Mouse (Mus musculus) C2C12 (cell line): Measurements from ENCODE around the gene Zfp764. TPM values are rescaled to one million over a fixed set of nuclear protein-coding genes. Genes with fewer than 3 reads are reported as not detected.
"Not testable (repeated sequence)": the region's sequence is repeated elsewhere in the genome, so short reads cannot be mapped to it uniquely, and the experiment has no call there.

Experiments used
- H3K27me3 ChIP-seq: one replicate; pipeline ENCODE4 v1.6.1; 2011; ENCODE audit not compliant: control insufficient read depth, insufficient read depth, insufficient read length
- H3K36me3 ChIP-seq: one replicate; pipeline ENCODE4 v1.6.1; 2011; ENCODE audit not compliant: control insufficient read depth, insufficient read depth
- H3K4me3 ChIP-seq: one replicate; pipeline ENCODE4 v1.5.1; 2011; ENCODE audit warnings: mild to moderate bottlenecking, control low read depth; ENCODE audit not compliant: poor library complexity, insufficient read depth, severe bottlenecking
- H3K79me2 ChIP-seq: one replicate; pipeline ENCODE4 v1.6.1; 2011; ENCODE audit not compliant: control insufficient read depth, insufficient read depth
- H3K79me3 ChIP-seq: one replicate; pipeline ENCODE4 v1.6.1; 2011; ENCODE audit warnings: low read depth, control low read depth
- H3ac ChIP-seq: one replicate; pipeline ENCODE3; 2011; ENCODE audit warnings: low read depth; ENCODE audit not compliant: control insufficient read depth, insufficient read length
- CEBPB ChIP-seq: IDR thresholded peaks from one replicate; pipeline ENCODE4 v1.6.1; 2011; ENCODE audit warnings: low read depth, mild to moderate bottlenecking, control low read depth, moderate library complexity
- CTCF ChIP-seq: IDR thresholded peaks from one replicate; pipeline ENCODE4 v1.5.1; 2011; ENCODE audit not compliant: control insufficient read depth, insufficient read depth, insufficient read length
- FOSL1 ChIP-seq: IDR thresholded peaks from one replicate; pipeline ENCODE4 v1.8.0; 2011; ENCODE audit warnings: mild to moderate bottlenecking, low read length; ENCODE audit not compliant: poor library complexity, insufficient read depth, severe bottlenecking
- MAX ChIP-seq: IDR thresholded peaks from one replicate; pipeline ENCODE4 v1.6.1; 2011; ENCODE audit warnings: mild to moderate bottlenecking, control low read depth
- MYOD1 ChIP-seq: IDR thresholded peaks from one replicate; pipeline ENCODE4 v1.6.1; 2011; ENCODE audit warnings: low read depth; ENCODE audit not compliant: control insufficient read depth, insufficient read length
- MYOG ChIP-seq: IDR thresholded peaks from one replicate; pipeline ENCODE4 v1.6.1; 2011; ENCODE audit not compliant: control insufficient read depth, insufficient read length; ENCODE audit errors: extremely low read depth
- USF1 ChIP-seq: IDR thresholded peaks from one replicate; pipeline ENCODE4 v1.6.1; 2011; ENCODE audit warnings: low read depth, mild to moderate bottlenecking, control low read depth, moderate library complexity
- polyA plus RNA-seq: library from polyadenylated mRNA; unstranded; fragments of >200 nt; fragmentation: generic; extraction: Trizol; gene quantifications from one replicate; pipeline ENCODE4 v1.2.1, GENCODE M21; 2012; ENCODE audit warnings: missing spikeins

Gene Zfp764
- polyA plus RNA-seq, 1 experiment = 1.9 TPM

DNA sequence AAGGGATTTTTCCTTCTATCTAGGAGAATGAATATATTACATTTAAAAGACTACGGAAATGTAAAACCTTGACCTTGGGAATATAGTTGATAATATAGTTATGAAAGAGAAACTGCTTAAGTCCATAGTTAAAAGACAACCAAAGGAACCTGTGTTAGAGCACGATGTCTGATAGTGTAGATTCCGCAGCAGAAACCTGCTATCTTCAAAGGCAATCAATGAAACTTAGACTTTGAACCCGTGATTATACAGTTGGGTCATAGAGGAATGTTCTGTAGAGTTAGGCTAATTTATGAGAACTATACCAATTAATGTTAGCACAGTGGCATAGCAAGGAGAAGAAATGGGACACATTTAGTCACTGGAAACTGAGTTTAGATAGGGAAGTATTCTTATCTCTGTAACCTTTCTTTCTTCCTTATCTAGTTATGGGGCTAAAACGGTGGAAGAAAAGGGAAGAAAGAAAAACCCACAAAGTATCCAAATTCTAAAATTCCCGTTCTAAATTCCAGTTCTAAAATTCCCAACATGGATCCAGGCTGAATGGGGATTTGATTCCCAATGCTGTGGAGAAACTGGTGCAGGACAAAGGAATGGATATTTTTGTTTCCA, 28.2 kb downstream of the Zfp764 start:
- TF ChIP-seq MYOG = no peak
- no peak for TF ChIP-seq FOSL1
- TF ChIP-seq CEBPB = no peak
- no peak for TF ChIP-seq MAX
- TF ChIP-seq MYOD1 = no peak
- no peak for TF ChIP-seq CTCF
- no peak for TF ChIP-seq USF1
- Histone ChIP-seq H3K4me3 (no peak overlapping the region), H3K79me3 (no peaks in the 10 kb centered on the region), H3ac (no peak overlapping the region), H3K36me3 (peaks cover 8% of the 10 kb centered on the region), H3K27me3 (no peaks in the 10 kb centered on the region), H3K79me2 (peaks cover 14% of the 10 kb centered on the region)

GRCm38 (mm10) chr7:127375271-127376245, 31.1 kb downstream of the Zfp764 start, which contains the start of gene Zfp747:
Zfp747 (minus strand) TSS chr7:127376050.
- H3K79me2 ChIP-seq = peaks cover 14% of the 10 kb centered on the region
- peak within 1 kb of the TSS; percentile 49 for H3K4me3 ChIP-seq
- H3ac ChIP-seq = peak within 1 kb of the TSS; percentile 80
- not testable (repeated sequence) for H3K27me3 ChIP-seq, H3K79me3 ChIP-seq
- TF ChIP-seq CTCF (peak; percentile 28), USF1 (peak; percentile 96), MAX (peak; percentile 68)
- H3K36me3 ChIP-seq = peaks cover 11% of the 10 kb centered on the region

- H3K79me3 ChIP-seq, H3K4me3 ChIP-seq, H3ac ChIP-seq, H3K27me3 ChIP-seq: not testable (repeated sequence)
- Histone ChIP-seq H3K79me2 (peaks cover 14% of the 10 kb centered on the region), H3K36me3 (peaks cover 11% of the 10 kb centered on the region)
These were observed 34.8 kb downstream of the Zfp764 start for GRCm38 (mm10) chr7:127371870-127372269.

DNA sequence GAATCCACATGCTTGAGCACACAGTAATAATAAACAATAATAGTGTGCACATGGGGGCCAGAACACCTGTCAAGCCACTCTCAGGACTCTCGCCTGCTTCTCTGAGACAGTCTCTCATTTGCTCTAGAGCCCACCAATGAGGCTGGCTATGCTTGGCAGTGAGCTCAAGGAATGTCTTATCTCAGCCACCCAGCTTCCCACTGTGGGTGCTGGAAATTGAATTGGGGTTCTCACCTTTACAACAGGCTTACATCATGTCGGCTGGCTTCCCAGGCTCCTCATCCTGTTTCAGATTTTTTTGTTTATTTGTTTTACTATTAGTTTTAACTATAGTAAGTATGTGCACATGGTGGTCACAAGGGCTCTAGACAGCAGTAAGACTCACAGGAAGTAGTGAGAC, 35.4 kb downstream of the Zfp764 start:
- Histone ChIP-seq H3K36me3 (peaks cover 11% of the 10 kb centered on the region), H3K4me3 (no peak overlapping the region), H3ac (no peak overlapping the region), H3K27me3 (no peaks in the 10 kb centered on the region), H3K79me3 (no peaks in the 10 kb centered on the region), H3K79me2 (peaks cover 14% of the 10 kb centered on the region)
- TF ChIP-seq MYOG (no peak), MYOD1 (no peak)

DNA sequence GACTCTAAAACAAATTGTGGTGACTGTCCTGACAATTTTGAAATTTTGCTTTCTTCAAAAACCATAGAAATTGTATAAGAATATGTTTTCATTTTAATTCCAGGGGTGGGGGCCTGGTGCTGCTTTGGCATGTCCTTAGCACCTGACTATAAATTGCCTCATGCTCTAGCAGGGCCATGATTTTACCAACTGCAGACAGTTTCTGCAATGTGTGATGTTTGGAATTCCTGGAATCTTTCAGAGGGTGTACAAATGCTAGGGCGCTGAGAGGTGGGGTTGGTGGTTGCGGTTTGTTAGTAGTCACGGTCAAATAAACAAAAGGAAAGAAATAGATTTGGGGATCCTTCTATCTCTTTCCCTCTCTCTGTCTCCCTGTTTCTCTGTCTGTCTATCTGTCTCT, 40.4 kb downstream of the Zfp764 start:
- Histone ChIP-seq H3K36me3 (no peaks in the 10 kb centered on the region), H3K79me2 (no peaks in the 10 kb centered on the region), H3K27me3 (peaks cover 3% of the 10 kb centered on the region), H3K79me3 (no peaks in the 10 kb centered on the region), H3K4me3 (no peak overlapping the region), H3ac (no peak overlapping the region)
- no peak for TF ChIP-seq CEBPB
- no peak for TF ChIP-seq MYOG
- TF ChIP-seq FOSL1 = no peak
- no peak for TF ChIP-seq MAX
- TF ChIP-seq CTCF = no peak
- no peak for TF ChIP-seq MYOD1
- TF ChIP-seq USF1 = no peak

- H3ac ChIP-seq = no peak overlapping the region
- no peak for TF ChIP-seq FOSL1
- TF ChIP-seq CTCF = no peak
- no peak for TF ChIP-seq MAX
- TF ChIP-seq MYOD1 = no peak
- TF ChIP-seq USF1 = no peak
- no peak for TF ChIP-seq MYOG
- TF ChIP-seq CEBPB = no peak
- H3K79me3 ChIP-seq = no peaks in the 10 kb centered on the region
- no peaks in the 10 kb centered on the region for H3K36me3 ChIP-seq
- peaks cover 4% of the 10 kb centered on the region for H3K27me3 ChIP-seq
- no peak overlapping the region for H3K4me3 ChIP-seq
- no peaks in the 10 kb centered on the region for H3K79me2 ChIP-seq
These were observed 42.5 kb downstream of the Zfp764 start for GRCm38 (mm10) chr7:127364166-127364565.
